Mouse (Mus musculus) adrenal gland (tissue): ENCODE results near the gene Magoh.

Experiments used
- intact Hi-C: fragments of 180-260 bp; cut with DNase I; formaldehyde crosslinking; loops from one replicate; pipeline ENCODE4 v1.15.1; 2025

The Magoh gene

DNA sequence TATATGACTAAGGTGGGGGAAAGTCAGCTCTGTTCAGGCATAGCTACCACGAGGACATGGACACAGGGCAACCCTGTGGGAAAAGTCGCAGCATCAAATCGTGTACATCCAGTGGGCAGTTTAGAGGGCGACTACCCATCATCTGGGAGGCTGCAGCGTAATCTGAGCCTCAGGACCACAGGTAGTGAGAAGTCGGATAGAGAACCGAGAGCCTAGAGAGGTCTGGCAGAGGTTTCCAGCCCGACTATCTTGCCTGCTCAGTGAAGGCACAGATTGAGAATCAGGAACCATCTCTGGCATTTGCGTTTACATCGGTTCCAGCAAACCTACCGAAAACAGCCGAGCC, 9.8 kb downstream of the Magoh start:
- intact Hi-C loops = no loop called here

GRCm38 (mm10) chr4:107889731-107890432, 10.3 kb downstream of the Magoh start, which contains the start of gene 0610037L13Rik:
0610037L13Rik (plus strand) TSS chr4:107889813.
- intact Hi-C loops = no loop called here

GRCm38 (mm10) chr4:107892663-107893062, 13.1 kb downstream of the Magoh start:
- intact Hi-C loops = no loop called here

DNA sequence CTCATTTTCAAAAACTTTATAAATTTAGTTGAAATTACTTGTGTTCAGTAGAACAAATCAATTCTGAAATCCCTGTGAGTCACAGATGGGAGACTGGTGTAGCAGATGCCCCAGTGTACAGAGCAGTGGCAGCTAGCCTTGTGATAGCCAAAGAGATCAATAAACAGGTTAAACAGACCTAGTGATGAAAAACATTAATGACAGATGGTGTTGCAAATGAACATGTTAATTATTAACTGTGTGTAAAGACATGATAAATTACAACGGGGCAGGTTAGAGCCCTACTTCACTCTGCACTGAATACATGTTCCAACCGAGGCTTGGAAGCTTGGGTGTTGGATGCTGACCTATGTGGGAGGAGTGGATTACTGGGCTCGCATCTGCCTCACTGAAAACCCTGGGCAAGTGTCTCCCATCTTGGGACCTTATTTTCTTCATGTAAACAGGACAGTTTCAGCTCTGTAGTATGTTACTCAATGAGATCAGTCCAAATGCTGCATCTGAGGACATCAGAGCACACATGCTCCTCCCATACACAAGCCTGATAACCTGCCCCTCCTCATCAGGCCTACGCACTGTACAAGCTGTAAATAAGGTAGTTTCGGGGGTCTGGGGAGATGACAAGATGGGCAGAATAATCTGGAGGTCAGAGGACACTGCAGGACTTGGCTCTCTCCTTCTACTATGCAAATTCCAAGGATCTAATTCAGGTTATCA, 19.8 kb downstream of the Magoh start:
- intact Hi-C loops = no loop called here

DNA sequence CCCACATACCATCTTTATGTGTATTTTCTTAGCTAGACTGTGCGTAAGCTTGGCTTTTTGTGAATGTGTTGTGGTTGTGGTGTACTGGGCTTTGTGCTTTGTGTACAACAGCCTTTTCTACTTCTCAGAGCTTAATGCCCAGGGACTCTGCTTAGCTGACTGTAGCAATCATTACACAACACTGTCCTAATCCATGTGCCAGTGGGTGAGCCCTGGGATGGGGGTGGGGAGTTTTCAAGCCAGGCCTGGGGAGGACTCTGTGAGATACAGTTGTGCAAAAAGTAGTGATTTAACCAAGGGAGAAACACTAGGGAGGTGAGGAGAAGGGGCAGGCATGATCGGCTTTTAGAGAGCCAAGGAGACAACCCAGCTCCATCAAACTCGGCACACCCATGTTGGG, 20.7 kb downstream of the Magoh start:
- intact Hi-C loops = no loop called here

- intact Hi-C loops = no loop called here
Measured at GRCm38 (mm10) chr4:107904252-107904651, 24.7 kb downstream of the Magoh start.

DNA sequence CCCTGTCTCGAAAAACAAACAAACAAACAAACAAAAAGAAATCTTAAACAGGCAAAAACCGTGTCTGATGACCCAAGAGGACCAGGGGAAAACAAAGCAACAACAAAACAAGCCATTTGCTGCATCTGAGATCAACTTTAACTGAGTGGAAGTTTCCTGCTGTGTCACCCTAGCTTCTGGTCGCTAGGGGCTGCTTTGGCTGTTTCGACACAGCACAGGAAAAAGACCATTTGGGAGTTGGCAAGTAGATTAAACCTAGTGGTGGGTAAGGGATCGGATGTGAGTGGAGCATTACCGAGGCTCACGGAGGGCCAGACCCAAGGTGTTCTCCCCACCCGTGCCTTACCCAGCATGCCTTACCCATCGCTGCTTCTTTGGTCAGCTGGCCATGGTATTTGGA, 27.0 kb downstream of the Magoh start:
- intact Hi-C loops = no loop called here

- intact Hi-C loops = no loop called here
Measured at GRCm38 (mm10) chr4:107910020-107910419, 30.5 kb downstream of the Magoh start.

DNA sequence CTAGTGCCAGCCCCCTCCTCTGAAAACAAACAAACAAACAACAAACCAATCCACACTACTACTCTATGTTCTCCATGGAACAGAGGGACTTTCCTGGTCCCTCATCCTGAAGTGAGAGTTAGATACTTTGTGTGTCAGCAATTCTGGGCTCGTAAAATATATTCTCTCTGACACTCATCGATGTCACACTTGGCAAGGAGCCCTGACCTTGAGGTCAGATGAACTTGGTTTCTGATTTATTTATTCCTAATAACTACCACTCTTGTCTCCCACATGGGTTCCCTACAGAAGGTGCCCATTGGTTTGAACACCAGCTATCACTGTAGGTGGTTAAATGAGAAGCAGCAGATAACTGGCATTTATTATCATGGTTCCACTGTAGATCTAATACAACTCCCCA, 40.8 kb downstream of the Magoh start:
- intact Hi-C loops = no loop called here

DNA sequence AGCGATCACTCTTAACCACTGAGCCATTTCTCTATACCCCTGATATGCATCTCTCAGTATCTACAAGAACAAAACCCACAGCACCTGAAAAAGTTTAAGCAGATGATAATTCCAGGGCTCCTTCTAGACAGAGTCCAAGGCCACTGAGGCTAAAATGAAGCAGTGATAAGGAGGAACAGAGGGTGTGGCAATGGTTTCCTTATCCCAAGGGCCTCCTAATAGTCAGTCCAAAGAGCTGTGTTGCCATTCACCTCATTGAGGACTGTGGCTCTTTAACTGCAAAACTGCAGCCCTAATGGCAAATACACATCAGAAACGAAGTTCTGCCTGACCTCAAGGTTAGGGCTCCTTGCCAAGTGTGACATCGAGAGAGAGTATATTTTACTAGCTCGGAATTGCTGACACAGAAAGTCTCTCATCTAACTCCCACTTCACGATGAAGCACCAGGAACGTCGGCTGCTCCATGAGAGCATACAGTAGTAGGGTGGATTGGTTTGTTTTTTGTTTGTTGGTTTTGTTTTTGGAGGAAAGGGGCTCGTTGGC, 41.7 kb downstream of the Magoh start:
- intact Hi-C loops = no loop called here

DNA sequence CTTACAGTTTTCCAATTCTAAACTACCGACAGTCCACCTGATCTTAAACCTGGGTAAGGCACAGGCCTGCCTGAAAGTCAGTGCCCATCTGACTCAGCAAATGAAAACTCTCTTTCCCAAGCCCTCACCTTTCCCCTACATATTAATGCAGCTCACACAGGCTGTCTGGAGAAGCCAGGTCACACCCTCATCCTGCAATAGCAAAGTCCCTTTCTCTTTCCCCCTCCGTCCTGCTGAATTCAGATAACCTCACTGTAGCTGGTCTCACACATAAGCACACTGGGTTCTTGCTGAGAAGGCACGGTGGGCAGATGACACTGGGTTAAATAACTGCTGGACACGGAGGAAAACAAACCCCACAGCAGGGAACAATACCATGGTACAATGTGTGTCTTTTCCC, 42.4 kb downstream of the Magoh start:
- intact Hi-C loops = no loop called here

DNA sequence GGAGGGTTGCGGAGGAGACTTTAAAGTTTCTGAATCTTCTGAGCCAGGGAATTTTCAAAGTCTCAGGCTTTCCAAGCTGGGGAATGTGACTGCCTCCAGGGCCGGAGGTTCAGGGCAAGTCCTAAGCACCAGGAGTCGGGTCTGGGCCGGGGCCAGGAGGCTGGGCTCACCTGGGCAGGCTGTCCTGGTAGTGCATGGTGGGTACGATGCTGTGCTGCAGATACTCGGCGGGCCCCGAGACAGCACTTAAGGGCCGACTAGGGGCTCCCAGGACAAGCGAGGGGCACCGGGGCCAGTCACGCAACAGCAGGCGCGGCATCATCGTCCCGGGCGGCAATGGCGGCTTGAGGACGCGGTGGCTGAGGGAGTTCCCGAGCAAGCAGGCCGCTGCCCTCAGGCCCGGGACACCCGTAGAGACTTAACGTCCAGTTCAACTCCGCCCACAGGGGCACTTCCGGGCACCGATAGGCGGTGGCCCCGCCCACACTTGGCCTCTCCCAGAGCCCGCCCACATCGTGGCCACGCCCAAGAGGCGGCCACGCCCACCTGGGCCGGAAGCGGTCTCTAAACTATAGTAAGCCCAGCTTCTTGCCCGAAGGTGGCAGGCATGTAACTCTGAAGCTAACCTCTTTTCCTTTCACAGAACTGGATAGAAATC, 43.7 kb downstream of the Magoh start, which contains the start of gene Cpt2:
TSS of gene Cpt2 (minus strand) at position 466 of the 658 bp plus-strand sequence.
- intact Hi-C loops = no loop called here

- intact Hi-C loops = no loop called here
Measured at GRCm38 (mm10) chr4:107923803-107924194, 44.2 kb downstream of the Magoh start.

GRCm38 (mm10) chr4:107928269-107928668, 48.7 kb downstream of the Magoh start:
- intact Hi-C loops = no loop called here

DNA sequence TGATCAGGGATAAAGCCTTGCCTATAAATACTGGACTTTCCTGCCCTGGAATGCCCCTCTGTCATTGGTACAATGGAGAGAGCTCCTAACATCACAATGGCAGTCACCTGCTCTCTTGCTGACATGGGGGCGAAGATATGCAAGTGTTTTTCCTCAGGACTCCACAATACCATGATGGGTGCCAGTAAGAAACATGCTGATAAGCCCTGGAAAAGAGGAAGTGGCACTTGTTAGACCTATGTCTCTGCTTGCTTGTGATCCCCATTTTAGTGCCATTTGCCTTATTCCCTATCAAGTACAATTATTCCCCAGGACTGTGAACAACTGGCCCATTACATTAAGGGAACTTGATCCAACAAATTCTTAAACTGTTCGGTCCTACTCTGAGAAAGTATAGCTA, 49.2 kb downstream of the Magoh start:
- intact Hi-C loops = no loop called here

- intact Hi-C loops = no loop called here
Measured at GRCm38 (mm10) chr4:107931453-107931852, 51.9 kb downstream of the Magoh start.

GRCm38 (mm10) chr4:107933239-107933638, 53.7 kb downstream of the Magoh start:
- intact Hi-C loops = no loop called here

DNA sequence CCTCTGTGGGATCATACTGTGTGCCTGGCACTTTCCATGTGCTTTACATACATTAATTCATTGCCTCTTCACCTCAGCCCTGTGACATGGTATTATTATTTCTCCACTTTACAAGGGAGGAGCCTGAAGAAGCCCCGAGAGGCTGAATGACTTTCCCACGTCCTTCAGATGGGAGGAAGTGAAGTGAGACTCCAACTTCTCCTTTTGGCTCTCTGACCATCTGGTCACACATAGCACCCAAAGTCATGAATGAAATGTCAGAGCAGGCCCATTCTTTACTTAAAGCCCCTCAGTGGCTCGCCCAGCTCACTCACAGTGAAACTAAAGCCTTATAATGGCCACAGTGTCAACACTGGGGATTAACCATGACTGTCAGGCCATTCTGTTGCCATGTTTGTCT, 55.7 kb downstream of the Magoh start:
- intact Hi-C loops = loop anchor here (5.0 kb wide), 1 partner anchor 137 kb away; no protein-coding TSS in a partner anchor
